Mouse (Mus musculus) ES-Bruce4 (cell line): ENCODE data around the gene Selenop.

Source experiments
- CTCF ChIP-seq: IDR thresholded peaks from one replicate; pipeline ENCODE4 v1.8.1; 2011; ENCODE audit warnings: low read depth, low read length
- POLR2A ChIP-seq: IDR thresholded peaks from one replicate; pipeline ENCODE4 v1.8.1; 2011; ENCODE audit warnings: low read length; ENCODE audit not compliant: insufficient read depth

- TF ChIP-seq POLR2A (no peak), CTCF (no peak)
These were observed 30.4 kb upstream of the Selenop start for GRCm38 (mm10) chr15:3237963-3238362.
